ENCODE assay signal across 8 mouse cellular contexts in genomic region chr1:81316995-81317413, GRCm38 (mm10).
DNase-seq lines count a peak whose midpoint lies in the region; ATAC-seq lines count a peak whose summit lies in the region.

No protein-coding gene starts in this region.

- no peak overlapping the region for H3K4me3 ChIP-seq in embryonic facial prominence, embryonic 11.5 days (ENCODE audit: low read depth, low read length)
- no peak overlapping the region for H3K4me3 ChIP-seq in hindbrain, embryonic 13.5 days
- H3K4me3 ChIP-seq in midbrain, embryonic 16.5 days (ENCODE audit: low read depth, low read length): no peak overlapping the region

- no peaks in the 10 kb centered on the region for H3K27me3 ChIP-seq in embryonic facial prominence, embryonic 11.5 days (ENCODE audit: control insufficient read depth, insufficient read depth, low read length)
- no peaks in the 10 kb centered on the region for H3K27me3 ChIP-seq in hindbrain, embryonic 13.5 days
- no peaks in the 10 kb centered on the region for H3K27me3 ChIP-seq in midbrain, embryonic 16.5 days (ENCODE audit: control insufficient read depth, insufficient read depth, low read depth, low read length)

- H3K9ac ChIP-seq in embryonic facial prominence, embryonic 11.5 days (replicated peaks; ENCODE audit: low read length): no peak overlapping the region
- peak overlapping the region; percentile 19 for H3K9ac ChIP-seq in hindbrain, embryonic 13.5 days
- no peak overlapping the region for H3K9ac ChIP-seq in midbrain, embryonic 16.5 days (ENCODE audit: low read depth, low read length)

- WGBS in embryonic facial prominence, embryonic 11.5 days: 55% methylated on average over 5 of the region's 5 CpGs
- WGBS in hindbrain, embryonic 13.5 days: 42% methylated on average over 5 of the region's 5 CpGs
- 29% methylated on average over 5 of the region's 5 CpGs for WGBS in midbrain, embryonic 16.5 days

- no peak overlapping the region for H3K27ac ChIP-seq in embryonic facial prominence, embryonic 11.5 days (replicated peaks; ENCODE audit: low read depth, low read length)
- 0 out of 2 replicates have a peak overlapping the region, but pooled peaks have one; percentile 30 for H3K27ac ChIP-seq in hindbrain, embryonic 13.5 days
- no peak overlapping the region; the same call in 1 of the 2 replicates for H3K27ac ChIP-seq in midbrain, embryonic 16.5 days (ENCODE audit: low read length)

- H3K9me3 ChIP-seq in embryonic facial prominence, embryonic 11.5 days (replicated peaks; ENCODE audit: control insufficient read depth, low read length): no peaks in the 10 kb centered on the region
- H3K9me3 ChIP-seq in hindbrain, embryonic 13.5 days: no peaks in the 10 kb centered on the region
- H3K9me3 ChIP-seq in midbrain, embryonic 16.5 days (replicated peaks; ENCODE audit: control insufficient read depth, low read length, poor library complexity, severe bottlenecking): no peaks in the 10 kb centered on the region

- no peak overlapping the region for H3K4me2 ChIP-seq in embryonic facial prominence, embryonic 11.5 days (ENCODE audit: low read depth, low read length)
- no peak overlapping the region for H3K4me2 ChIP-seq in hindbrain, embryonic 13.5 days
- no peak overlapping the region for H3K4me2 ChIP-seq in midbrain, embryonic 16.5 days (ENCODE audit: low read length)

- H3K36me3 ChIP-seq in embryonic facial prominence, embryonic 11.5 days (replicated peaks; ENCODE audit: control insufficient read depth, insufficient read depth, low read depth, low read length): no peaks in the 10 kb centered on the region
- H3K36me3 ChIP-seq in hindbrain, embryonic 13.5 days: no peaks in the 10 kb centered on the region
- H3K36me3 ChIP-seq in midbrain, embryonic 16.5 days (ENCODE audit: control insufficient read depth, insufficient read depth, low read length): no peaks in the 10 kb centered on the region

- peak; percentile 92 for ATAC-seq in frontal cortex, adult (ENCODE audit: low TSS enrichment)
- 0 out of 2 replicates have a peak, but pooled peaks have one; percentile 34 for ATAC-seq in embryonic facial prominence, embryonic 11.5 days (replicated peaks; ENCODE audit: insufficient number of reproducible peaks, low FRiP score, low TSS enrichment, low read depth)
- peak; percentile 73 for ATAC-seq in hindbrain, embryonic 13.5 days (ENCODE audit: low FRiP score)
- peak; percentile 70 for ATAC-seq in midbrain, embryonic 16.5 days

- no peak for DNase-seq in frontal cortex, postnatal 25 days (ENCODE audit: low spot score in 2 of 2)
- DNase-seq in embryonic facial prominence, embryonic 11.5 days (ENCODE audit: low spot score): no peak
- no peak for DNase-seq in thymus, adult 18-20 months
- no peak for DNase-seq in liver
- DNase-seq in spleen, postnatal 10 days (ENCODE audit: low spot score in 2 of 2): no peak

- no peaks in the 10 kb centered on the region for H3K4me1 ChIP-seq in embryonic facial prominence, embryonic 11.5 days (ENCODE audit: control insufficient read depth, insufficient read depth, low read length)
- H3K4me1 ChIP-seq in hindbrain, embryonic 13.5 days (replicated peaks): peaks cover 8% of the 10 kb centered on the region
- H3K4me1 ChIP-seq in midbrain, embryonic 16.5 days (ENCODE audit: control insufficient read depth, insufficient read depth, low read length): peaks cover 6% of the 10 kb centered on the region

Comparison
In these comparisons a context has a peak if more than half of its experiments do, and no peak if none do; other contexts are left out.
1. ATAC-seq: peak in every context shown above with its lines; median percentile 92 in frontal cortex, adult; 73 in hindbrain, embryonic 13.5 days; 70 in midbrain, embryonic 16.5 days; 34 in embryonic facial prominence, embryonic 11.5 days.